Mouse (Mus musculus): ENCODE data around the gene Dock1.

Gene Dock1

DNA sequence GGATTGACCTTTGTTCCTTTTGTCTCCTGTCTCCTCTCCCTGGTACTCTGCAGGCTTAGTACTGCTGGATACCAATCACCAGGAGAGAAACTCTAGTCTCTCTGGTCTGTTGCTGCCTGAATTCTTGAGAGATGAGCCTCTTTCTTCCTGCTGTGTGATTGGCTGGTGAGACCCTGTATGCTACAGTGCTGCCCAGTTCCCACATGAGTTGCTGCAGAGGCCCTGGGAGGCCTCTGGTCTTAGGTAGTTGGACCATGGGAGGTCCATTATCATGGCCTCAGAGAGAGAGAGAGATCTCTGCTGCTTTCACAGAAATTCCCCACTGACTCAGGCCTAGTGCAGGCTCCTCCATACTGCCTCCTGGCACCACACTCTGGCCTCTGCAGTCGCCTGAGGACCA, 79.2 kb downstream of the Dock1 start:
- no peak for DNase-seq (ENCODE audit: extremely low spot score, low read depth, low spot score)

DNA sequence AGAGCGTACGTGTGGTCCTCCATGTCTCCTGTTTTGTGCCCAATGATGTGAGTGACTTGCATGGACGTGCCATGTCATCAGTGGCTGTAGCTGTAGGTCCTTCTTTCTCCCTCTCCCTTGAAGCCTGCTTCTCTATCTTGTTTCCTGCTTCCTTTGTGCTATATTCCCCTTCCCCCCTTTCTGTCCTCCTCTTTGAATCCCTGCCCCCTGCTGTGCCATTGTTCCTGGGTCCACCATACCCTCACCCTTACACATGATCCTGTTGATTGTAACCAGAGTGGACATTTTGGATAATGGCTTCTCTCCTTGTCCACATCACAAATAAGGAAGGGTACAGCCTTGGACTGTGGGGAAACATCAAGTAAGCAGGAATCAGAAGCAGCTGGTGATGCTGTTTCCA, 81.0 kb downstream of the Dock1 start:
- DNase-seq (ENCODE audit: extremely low spot score, low read depth, low spot score), result no peak

DNA sequence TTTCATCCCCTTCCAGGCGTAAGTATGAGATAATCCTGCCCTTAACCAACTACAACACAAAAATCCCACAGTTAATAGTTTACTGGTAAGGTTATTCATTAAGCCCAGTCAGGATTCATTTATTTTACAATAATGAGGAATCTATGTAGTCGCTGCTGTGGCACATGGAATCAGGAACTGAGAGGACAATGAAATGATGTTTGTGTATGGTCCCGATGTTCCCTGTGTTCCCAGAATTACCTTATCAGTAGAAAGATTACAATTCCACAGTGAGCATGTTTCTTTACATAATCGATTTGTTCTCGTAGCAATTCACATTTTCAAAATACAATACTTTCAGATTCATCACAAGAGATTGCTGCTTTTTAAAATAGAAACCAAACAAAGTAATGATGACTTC, 83.0 kb downstream of the Dock1 start:
- DNase-seq (ENCODE audit: extremely low spot score, low read depth, low spot score), result no peak

DNA sequence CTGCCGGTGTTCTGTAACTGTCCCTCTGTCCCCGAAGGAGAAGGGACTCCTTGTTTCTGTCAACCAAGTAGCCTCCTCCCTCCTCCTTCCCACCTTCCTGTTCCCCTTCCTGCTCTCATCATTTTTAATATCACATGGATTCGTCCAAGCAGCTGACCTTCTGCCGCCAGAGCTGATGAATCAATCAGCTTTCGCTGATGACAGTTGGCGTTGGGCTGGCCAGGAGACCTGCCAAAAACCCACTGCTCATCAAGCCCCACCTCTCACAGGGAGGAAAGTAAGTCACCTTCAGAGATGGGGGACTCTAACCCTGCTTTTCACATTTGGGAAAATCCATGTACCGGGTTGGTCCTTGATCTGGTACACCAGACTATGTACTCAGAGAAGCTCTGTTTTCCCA, 87.2 kb downstream of the Dock1 start:
- DNase-seq (ENCODE audit: extremely low spot score, low read depth, low spot score), result no peak

GRCm38 (mm10) chr7:134761799-134762198, 91.3 kb downstream of the Dock1 start:
- DNase-seq (ENCODE audit: extremely low spot score, low read depth, low spot score), result no peak

GRCm38 (mm10) chr7:134765130-134765529, 94.7 kb downstream of the Dock1 start:
- no peak for DNase-seq (ENCODE audit: extremely low spot score, low read depth, low spot score)

DNA sequence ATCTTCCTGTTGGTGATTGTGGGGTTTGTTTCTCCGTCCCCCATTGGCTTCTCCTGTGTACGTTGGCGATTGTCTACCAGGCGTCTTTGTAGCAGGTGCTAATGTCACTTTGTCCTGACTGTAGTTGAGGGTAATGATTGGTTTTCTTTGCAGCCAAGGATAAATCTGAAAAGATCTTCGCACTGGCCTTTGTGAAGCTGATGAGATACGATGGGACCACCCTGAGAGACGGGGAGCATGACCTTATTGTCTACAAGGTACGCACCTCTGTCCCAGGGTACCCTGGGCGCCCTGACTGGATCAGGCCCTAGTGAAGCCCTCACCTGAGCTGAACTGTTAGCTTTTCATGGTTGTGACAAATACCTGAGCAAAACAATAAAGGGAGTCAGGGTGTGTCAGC, 100.9 kb downstream of the Dock1 start:
- no peak for DNase-seq (ENCODE audit: extremely low spot score, low read depth, low spot score)

DNA sequence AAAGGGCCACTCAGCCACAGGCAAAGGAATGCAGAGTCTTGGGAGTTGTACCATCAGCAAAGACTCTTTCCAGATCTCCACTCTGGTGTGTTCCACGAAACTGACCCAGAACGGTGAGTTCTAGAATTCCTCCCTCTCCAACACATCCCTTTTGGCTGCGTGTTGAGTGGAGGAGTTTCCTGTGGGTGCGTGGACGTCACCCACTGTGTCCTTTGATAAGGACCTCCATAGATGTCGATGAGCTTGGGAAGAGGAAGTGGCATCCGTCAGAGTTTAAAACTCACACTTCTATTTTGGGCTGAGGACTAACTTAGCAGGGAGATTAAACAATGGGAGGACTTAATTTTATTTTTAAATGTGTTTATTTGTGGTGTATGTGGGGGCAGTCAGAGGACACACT, 101.9 kb downstream of the Dock1 start:
- DNase-seq (ENCODE audit: extremely low spot score, low read depth, low spot score), result no peak

DNA sequence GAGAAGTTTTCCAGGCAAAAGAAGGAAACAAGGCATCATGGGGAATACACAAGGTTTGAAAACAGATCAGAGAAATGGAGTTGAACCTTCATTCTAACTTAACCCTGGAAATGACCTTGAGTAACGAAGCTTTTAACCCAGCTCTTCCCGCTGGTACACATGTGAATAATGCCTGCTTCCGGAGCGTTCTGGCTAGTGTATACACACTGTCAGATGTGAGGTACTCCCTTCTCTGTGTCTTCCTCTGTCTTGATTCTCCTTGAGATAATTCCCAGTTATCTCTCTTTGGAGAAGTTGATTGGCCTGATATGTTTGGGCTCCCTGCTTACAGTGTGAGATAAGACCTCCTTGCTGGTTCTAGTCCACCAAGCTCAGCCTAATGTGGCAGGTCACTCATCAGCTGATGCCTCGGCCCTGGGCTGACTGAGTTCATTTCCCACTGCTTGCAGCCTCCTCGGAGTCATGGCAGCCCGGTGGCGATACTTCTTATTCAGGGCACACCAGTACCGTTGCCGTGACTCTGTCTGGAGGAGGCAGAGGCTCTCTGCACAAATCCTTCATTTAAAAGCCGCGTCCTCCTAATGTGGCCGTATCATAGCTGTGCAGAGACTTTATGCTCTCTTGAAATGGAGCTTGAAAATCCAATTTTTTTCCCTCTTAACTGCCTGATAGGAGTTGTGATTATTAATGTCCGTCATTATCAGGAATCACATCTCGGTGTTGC, 102.6 kb downstream of the Dock1 start:
- DNase-seq (ENCODE audit: extremely low spot score, low read depth, low spot score), result no peak

DNA sequence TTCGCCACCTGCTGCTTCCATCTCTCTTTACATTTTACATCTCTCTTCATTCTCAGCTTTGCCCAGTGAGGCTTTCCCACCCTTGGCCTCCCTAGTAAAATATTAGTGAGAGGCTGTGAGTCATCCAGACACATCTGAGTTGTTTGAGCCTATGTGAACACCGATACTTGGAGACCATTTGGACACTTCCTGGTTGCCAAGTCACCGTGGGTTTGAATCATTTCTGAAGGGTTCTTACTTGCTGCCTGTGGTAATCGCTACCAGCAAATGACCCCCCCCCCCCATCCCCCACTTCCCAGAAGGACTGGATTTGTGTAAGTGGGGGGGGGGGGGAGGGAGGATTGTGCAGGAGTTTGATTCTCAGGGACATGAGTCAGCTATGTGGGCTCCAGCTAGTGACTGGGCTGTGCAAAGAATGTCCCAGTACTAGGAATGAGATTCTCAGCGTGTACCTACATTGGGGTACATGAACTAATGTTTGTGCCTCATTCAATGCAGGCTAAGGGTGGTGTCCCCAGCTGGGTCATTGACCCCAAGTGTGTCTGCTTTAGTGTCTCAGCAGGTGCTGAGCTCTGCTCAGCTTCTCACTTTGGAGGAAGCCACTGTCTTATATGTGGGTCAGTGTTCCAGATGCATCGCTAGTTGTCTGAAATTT, 103.4 kb downstream of the Dock1 start:
- DNase-seq (ENCODE audit: extremely low spot score, low read depth, low spot score), result no peak

GRCm38 (mm10) chr7:134774468-134775162, 104.2 kb downstream of the Dock1 start:
- no peak for DNase-seq (ENCODE audit: extremely low spot score, low read depth, low spot score)

DNA sequence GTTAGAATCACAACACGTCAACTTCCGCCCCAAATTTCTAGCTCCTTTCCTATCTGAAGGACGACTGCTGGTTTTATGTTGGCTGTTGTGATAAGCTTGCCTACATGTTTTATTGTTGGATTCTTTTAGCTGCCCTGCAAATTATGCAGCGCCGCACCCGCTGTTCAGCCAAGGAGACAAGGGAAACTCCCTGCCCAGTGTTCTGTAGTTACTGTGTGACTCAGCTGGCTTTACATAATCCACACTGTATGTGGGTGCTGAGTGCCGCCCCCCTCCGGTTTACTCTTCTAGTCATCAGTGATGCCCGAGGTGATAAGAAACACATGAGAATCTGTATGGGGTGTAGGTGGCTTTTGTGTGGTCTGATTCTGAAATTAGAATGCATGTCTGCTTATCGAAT, 105.2 kb downstream of the Dock1 start:
- DNase-seq (ENCODE audit: extremely low spot score, low read depth, low spot score), result no peak

DNA sequence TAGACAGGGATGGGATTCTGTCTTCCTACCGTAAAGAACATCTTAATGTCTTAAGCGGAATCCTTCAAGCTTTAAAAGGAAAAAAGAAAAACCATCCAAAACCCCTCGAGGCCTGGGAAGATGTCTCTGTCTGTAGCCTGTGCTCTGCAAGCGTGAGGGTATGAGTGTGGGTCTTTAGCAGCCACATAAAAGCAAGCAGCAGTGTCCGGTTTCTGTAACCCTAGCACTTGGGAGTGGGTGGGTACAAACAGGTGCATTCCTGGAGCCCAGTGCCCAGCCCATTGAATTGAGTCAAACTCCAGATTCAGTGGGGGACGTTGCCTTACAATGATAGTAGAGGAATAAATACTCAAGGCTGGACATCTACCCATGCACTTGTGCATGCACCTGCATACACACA, 105.9 kb downstream of the Dock1 start:
- no peak for DNase-seq (ENCODE audit: extremely low spot score, low read depth, low spot score)

DNA sequence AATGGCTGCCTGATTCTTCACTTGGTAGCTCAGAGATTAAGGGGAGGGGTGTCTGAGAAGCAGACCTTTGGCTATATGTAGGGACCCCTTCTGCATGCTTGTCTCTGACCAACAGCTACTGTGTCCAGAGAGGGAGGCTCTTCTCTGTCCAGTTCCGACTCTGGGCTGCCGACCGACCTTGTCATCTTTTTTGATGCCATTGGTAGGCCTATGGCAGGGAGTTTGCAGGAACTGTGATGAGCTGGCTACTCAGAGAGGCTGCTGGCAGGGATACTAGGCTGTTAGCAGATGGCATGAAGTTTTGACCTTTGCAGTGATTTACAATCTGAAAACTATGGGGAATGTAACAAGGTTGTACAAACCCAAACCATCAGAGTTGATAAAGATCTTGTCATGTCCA, 109.3 kb downstream of the Dock1 start:
- DNase-seq (ENCODE audit: extremely low spot score, low read depth, low spot score), result no peak

DNA sequence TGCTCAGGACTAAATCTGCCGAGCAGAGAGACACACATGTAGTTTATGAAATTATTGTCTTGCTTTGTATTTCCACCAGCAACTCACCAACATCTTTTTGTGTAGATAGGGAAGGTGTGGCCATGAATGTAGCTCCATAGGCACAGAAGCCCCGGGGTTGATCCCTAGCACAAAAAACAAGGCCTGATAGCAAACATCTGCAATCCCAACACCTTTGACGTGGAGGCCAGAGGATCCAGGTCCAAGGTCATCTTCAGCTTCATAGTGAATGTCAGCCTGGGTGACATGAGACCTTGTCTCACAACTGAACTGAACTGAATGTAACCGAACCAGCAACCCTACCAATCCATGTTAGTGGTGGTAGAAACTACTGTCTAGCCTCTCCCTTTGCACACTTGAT, 116.7 kb downstream of the Dock1 start:
- no peak for DNase-seq (ENCODE audit: extremely low spot score, low read depth, low spot score)

DNA sequence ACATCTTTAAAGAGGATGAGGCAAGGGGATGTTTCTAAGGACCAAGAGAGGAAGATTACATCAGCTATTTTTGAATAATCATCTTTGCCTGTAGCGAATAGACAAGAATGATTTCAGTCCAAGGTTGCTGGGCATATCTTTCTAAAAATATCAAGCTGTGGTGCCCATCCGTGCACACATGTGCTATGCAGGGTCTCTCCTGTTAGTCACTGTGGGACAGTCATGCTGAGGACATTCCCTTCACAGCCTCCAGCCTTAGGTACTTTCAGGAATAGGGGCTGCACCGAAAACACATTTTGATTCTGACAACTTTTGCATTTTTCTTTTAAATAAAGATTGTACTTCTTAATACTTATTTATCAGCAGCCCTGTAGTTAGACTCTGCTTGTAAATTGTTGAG, 124.4 kb downstream of the Dock1 start:
- DNase-seq (ENCODE audit: extremely low spot score, low read depth, low spot score), result no peak

GRCm38 (mm10) chr7:134800079-134800478, 129.6 kb downstream of the Dock1 start:
- DNase-seq (ENCODE audit: extremely low spot score, low read depth, low spot score), result no peak

GRCm38 (mm10) chr7:134804422-134804821, 134.0 kb downstream of the Dock1 start:
- DNase-seq (ENCODE audit: extremely low spot score, low read depth, low spot score), result no peak

DNA sequence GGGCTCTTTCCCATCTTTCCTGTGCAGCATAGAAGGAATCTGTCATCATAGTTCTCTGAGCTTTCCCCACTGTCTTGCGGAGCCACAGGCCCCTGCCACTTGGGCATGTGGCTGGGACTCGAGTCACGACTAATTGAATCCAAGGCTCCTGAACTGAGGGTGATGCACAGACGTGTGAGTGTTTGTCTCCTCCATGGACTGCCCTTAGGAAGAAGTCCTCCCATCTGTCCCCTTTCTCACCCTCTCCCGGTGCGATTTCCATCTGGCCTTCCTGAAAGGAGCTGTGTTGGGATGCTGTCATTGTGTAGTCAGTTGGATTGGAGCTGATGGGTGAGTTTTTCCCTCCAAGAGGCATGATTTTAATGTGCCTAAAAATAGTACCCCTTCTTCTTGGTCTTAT, 136.3 kb downstream of the Dock1 start:
- DNase-seq (ENCODE audit: extremely low spot score, low read depth, low spot score), result no peak

- DNase-seq (ENCODE audit: extremely low spot score, low read depth, low spot score), result no peak
Measured at GRCm38 (mm10) chr7:134808406-134808805, 138.0 kb downstream of the Dock1 start.

GRCm38 (mm10) chr7:134809241-134809975, 139.0 kb downstream of the Dock1 start:
- DNase-seq (ENCODE audit: extremely low spot score, low read depth, low spot score), result no peak

- no peak for DNase-seq (ENCODE audit: extremely low spot score, low read depth, low spot score)
Measured at GRCm38 (mm10) chr7:134818471-134818870, 148.0 kb downstream of the Dock1 start.
